Mouse (Mus musculus) megakaryocyte, embryonic 14.5 days (primary cell): ENCODE measurements around the gene Fgr.

Source experiments
- FLI1 ChIP-seq: IDR thresholded peaks from 2 replicates; pipeline ENCODE4 v1.6.1; 2012; ENCODE audit warnings: low read length, inconsistent platforms, mixed read lengths
- GATA1 ChIP-seq: IDR thresholded peaks from 3 replicates; pipeline ENCODE4 v1.6.1; 2012; ENCODE audit warnings: mixed read lengths, low read length, inconsistent platforms, borderline replicate concordance

DNA sequence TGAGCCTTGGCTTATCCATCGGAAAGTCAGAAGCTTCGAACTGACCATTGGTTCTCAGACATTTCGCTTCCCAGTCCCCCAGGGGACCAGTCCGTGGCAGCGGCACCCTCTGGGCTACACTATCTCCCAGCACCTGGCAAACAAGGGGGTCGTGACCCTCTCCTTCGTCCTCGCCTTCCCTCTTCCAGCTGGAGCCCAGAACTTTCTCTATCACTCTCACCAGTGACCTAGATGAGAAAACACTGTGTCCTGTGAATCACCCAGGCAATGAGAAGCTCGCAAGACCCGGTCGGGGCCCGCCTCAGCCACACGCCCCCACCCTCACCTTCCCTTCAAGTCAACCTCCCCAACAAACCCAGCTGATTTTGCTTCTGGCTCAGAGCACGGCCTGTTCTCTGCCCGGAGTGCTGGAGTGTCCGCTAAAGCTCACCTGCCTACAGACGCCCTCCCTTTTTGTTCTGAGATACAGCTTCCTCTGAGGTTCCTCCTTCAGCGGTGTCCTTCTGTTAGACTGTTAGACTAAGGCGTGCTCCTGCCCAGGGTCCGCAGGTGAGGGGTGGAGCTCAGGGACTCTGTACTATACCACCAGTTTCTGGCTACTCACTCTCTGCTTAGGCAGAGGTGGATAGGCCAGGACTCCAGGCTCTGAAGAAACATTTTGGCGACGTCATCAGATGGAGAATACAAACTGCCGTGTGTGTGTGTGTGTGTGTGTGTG, 32.7 kb upstream of the Fgr start:
- TF ChIP-seq FLI1 (no peak), GATA1 (no peak)
